Mouse (Mus musculus) subcutaneous adipose tissue, adult 2 months (tissue): ENCODE data around the gene Kmt2d. TPM values are rescaled to one million over a fixed set of nuclear protein-coding genes. Genes with fewer than 3 reads are reported as not detected.

Source experiments
- polyA plus RNA-seq: library from polyadenylated mRNA; depleted of rRNA; stranded (reverse); fragments of >200 nt; gene quantifications from 2 replicates; pipeline ENCODE4 v1.2.3, GENCODE M21; 2012; ENCODE audit warnings: low replicate concordance; rRNA removed

Gene Kmt2d
- polyA plus RNA-seq, result 19.8 and 31.7 TPM in 2 replicates

GRCm38 (mm10) chr15:98871070-98871915, at the start of gene Kmt2d:
Gene Kmt2d, minus strand, starts transcription at chr15:98871204.

GRCm38 (mm10) chr15:98917538-98918498, 46.8 kb upstream of the Kmt2d start, which contains the start of gene Lmbr1l:
Gene Lmbr1l, minus strand, starts transcription at chr15:98918231.

GRCm38 (mm10) chr15:98897928-98898800, 27.2 kb upstream of the Kmt2d start, which contains the start of gene Dhh:
Gene Dhh, minus strand, starts transcription at chr15:98898540.

GRCm38 (mm10) chr15:98893940-98894745, 23.1 kb upstream of the Kmt2d start, which contains the start of gene Rhebl1:
Gene Rhebl1, minus strand, starts transcription at chr15:98894540.

GRCm38 (mm10) chr15:98830736-98831683, 40.0 kb downstream of the Kmt2d start, which contains the start of gene Prkag1:
Gene Prkag1, minus strand, starts transcription at chr15:98831521.

GRCm38 (mm10) chr15:98809390-98809789, 61.6 kb downstream of the Kmt2d start, which contains the start of gene Ddn:
Gene Ddn, minus strand, starts transcription at chr15:98809490.

GRCm38 (mm10) chr15:98789661-98790535, 81.1 kb downstream of the Kmt2d start, which contains the start of gene Wnt1:
Gene Wnt1, plus strand, starts transcription at chr15:98789857.

Other genes with a start within 250 kb of the Kmt2d start
- 21.0 and 124 TPM in 2 replicates for gene Cacnb3, start 240.4 kb downstream of the Kmt2d start, polyA plus RNA-seq
- gene Ddx23, start 208.3 kb downstream of the Kmt2d start, polyA plus RNA-seq, result 29.0 and 48.5 TPM in 2 replicates
- gene Rnd1, start 193.7 kb downstream of the Kmt2d start, polyA plus RNA-seq, result 4.4 and 5.4 TPM in 2 replicates
- 0.09 and 1.4 TPM in 2 replicates for gene Ccdc65, start 163.0 kb downstream of the Kmt2d start, polyA plus RNA-seq
- gene Fkbp11, start 143.0 kb downstream of the Kmt2d start, polyA plus RNA-seq, result 8.5 and 30.4 TPM in 2 replicates
- gene Arf3, start 108.0 kb downstream of the Kmt2d start, polyA plus RNA-seq, result 95.2 and 124 TPM in 2 replicates
- gene Wnt10b, start 93.1 kb downstream of the Kmt2d start, polyA plus RNA-seq, result 1.9 and 4.5 TPM in 2 replicates
- gene Wnt1, start 81.3 kb downstream of the Kmt2d start, polyA plus RNA-seq, result 0.15 and 0.39 TPM in 2 replicates
- gene Ddn, start 61.7 kb downstream of the Kmt2d start, polyA plus RNA-seq, result 0.05 and 0.06 TPM in 2 replicates
- gene Prkag1, start 39.7 kb downstream of the Kmt2d start, polyA plus RNA-seq, result 84.2 and 92.4 TPM in 2 replicates
- 3.7 and 8.4 TPM in 2 replicates for gene Rhebl1, start 23.3 kb upstream of the Kmt2d start, polyA plus RNA-seq
- 3.6 and 3.8 TPM in 2 replicates for gene Dhh, start 27.3 kb upstream of the Kmt2d start, polyA plus RNA-seq
- 44.1 and 65.4 TPM in 2 replicates for gene Lmbr1l, start 47.0 kb upstream of the Kmt2d start, polyA plus RNA-seq
- 2,548 and 2,957 TPM in 2 replicates for gene Tuba1b, start 63.4 kb upstream of the Kmt2d start, polyA plus RNA-seq
- 37.6 and 189 TPM in 2 replicates for gene Gm49450, start 82.3 kb upstream of the Kmt2d start, polyA plus RNA-seq
- gene Tuba1a, start 82.5 kb upstream of the Kmt2d start, polyA plus RNA-seq, result 958 and 2,123 TPM in 2 replicates
- 72.0 and 174 TPM in 2 replicates for gene Tuba1c, start 158.7 kb upstream of the Kmt2d start, polyA plus RNA-seq
- 0.59 and 0.60 TPM in 2 replicates for gene Prph, start 184.0 kb upstream of the Kmt2d start, polyA plus RNA-seq
- gene Troap, start 203.4 kb upstream of the Kmt2d start, polyA plus RNA-seq, result 0.77 and 5.3 TPM in 2 replicates
- gene C1ql4, start 216.6 kb upstream of the Kmt2d start, polyA plus RNA-seq, result not detected in 2 replicates
- gene Dnajc22, start 222.0 kb upstream of the Kmt2d start, polyA plus RNA-seq, result 0.36 and 0.43 TPM in 2 replicates